Mouse (Mus musculus) kidney, postnatal 4 days (tissue): Measurements from ENCODE around the gene Hemgn.

Experiments used
- DNase-seq, 2 experiments: peaks; one replicate each; pipeline ENCODE4 v3.0.0; 2021; ENCODE audit warnings: mixed read lengths in 2 of 2

Hemgn gene

GRCm38 (mm10) chr4:46411489-46411888 is 1.8 kb downstream of the Hemgn start:
- no peak for DNase-seq

- DNase-seq = no peak
Observed at GRCm38 (mm10) chr4:46410677-46411076, 2.6 kb downstream of the Hemgn start.

GRCm38 (mm10) chr4:46406966-46407703 is 6.2 kb downstream of the Hemgn start:
- DNase-seq = no peak

GRCm38 (mm10) chr4:46404042-46404795 is 9.1 kb downstream of the Hemgn start:
- no peak for DNase-seq

GRCm38 (mm10) chr4:46398839-46399238 is 14.5 kb downstream of the Hemgn start:
- no peak for DNase-seq

- no peak for DNase-seq
Observed at GRCm38 (mm10) chr4:46395736-46396135, 17.6 kb downstream of the Hemgn start.

GRCm38 (mm10) chr4:46394388-46394787 is 18.9 kb downstream of the Hemgn start:
- no peak for DNase-seq

GRCm38 (mm10) chr4:46390390-46390970 is 22.8 kb downstream of the Hemgn start:
- DNase-seq = peak; percentile 85 to 89

- peak; percentile 50 to 64 for DNase-seq
Observed at GRCm38 (mm10) chr4:46389612-46390341, 23.5 kb downstream of the Hemgn start.

- peak; percentile 96 to 98 for DNase-seq
Observed at GRCm38 (mm10) chr4:46389013-46389611, 24.2 kb downstream of the Hemgn start, which contains the start of gene Trmo. Gene Trmo, minus strand, starts transcription at chr4:46389437.

- no peak for DNase-seq
Observed at GRCm38 (mm10) chr4:46388556-46388955, 24.8 kb downstream of the Hemgn start.

GRCm38 (mm10) chr4:46374869-46375368 is 38.4 kb downstream of the Hemgn start:
- peak; percentile 89 to 93 for DNase-seq

GRCm38 (mm10) chr4:46374455-46374854 is 38.9 kb downstream of the Hemgn start:
- DNase-seq = peak; percentile 27 to 58

GRCm38 (mm10) chr4:46371030-46371429 is 42.3 kb downstream of the Hemgn start:
- DNase-seq = peak; percentile 81 to 88

GRCm38 (mm10) chr4:46370406-46370805 is 42.9 kb downstream of the Hemgn start:
- no peak for DNase-seq

- DNase-seq = no peak
Observed at GRCm38 (mm10) chr4:46369070-46369469, 44.2 kb downstream of the Hemgn start.

- no peak for DNase-seq
Observed at GRCm38 (mm10) chr4:46367487-46367959, 45.8 kb downstream of the Hemgn start.

GRCm38 (mm10) chr4:46364360-46364759 is 48.9 kb downstream of the Hemgn start:
- DNase-seq = no peak

GRCm38 (mm10) chr4:46361258-46361657 is 52.0 kb downstream of the Hemgn start:
- DNase-seq = no peak

GRCm38 (mm10) chr4:46359539-46360253 is 53.6 kb downstream of the Hemgn start:
- DNase-seq = no peak

- peak; percentile 79 to 81 for DNase-seq
Observed at GRCm38 (mm10) chr4:46356351-46357133, 56.8 kb downstream of the Hemgn start.
